Mouse (Mus musculus): ENCODE measurements around the gene Sdhc. TPM values are rescaled to one million over a fixed set of nuclear protein-coding genes. Genes with fewer than 3 reads are reported as not detected.

Gene Sdhc
- polyA plus RNA-seq, 1 experiment from 2014 or later, result 295 TPM

GRCm38 (mm10) chr1:171179487-171180171 is 29.2 kb upstream of the Sdhc start:
- ATAC-seq (ENCODE audit: low FRiP score, low TSS enrichment), result no peak
- no peak for DNase-seq
- Histone ChIP-seq H3K9ac (replicated peaks; ENCODE audit: low read length) (no peak overlapping the region), H3K36me3 (ENCODE audit: control insufficient read depth, insufficient read depth, low read length) (no peaks in the 10 kb centered on the region), H3K4me2 (ENCODE audit: low read length) (no peak overlapping the region), H3K27ac (replicated peaks; ENCODE audit: low read depth, low read length) (no peak overlapping the region), H3K27me3 (ENCODE audit: control insufficient read depth, insufficient read depth, low read length) (no peaks in the 10 kb centered on the region), H3K9me3 (ENCODE audit: control insufficient read depth, low read length) (no peaks in the 10 kb centered on the region), H3K4me3 (replicated peaks; ENCODE audit: low read depth, low read length) (no peak overlapping the region), H3K4me1 (ENCODE audit: control insufficient read depth, insufficient read depth, low read length) (no peaks in the 10 kb centered on the region)
- 86% methylated on average over 5 of the region's 5 CpGs for WGBS

DNA sequence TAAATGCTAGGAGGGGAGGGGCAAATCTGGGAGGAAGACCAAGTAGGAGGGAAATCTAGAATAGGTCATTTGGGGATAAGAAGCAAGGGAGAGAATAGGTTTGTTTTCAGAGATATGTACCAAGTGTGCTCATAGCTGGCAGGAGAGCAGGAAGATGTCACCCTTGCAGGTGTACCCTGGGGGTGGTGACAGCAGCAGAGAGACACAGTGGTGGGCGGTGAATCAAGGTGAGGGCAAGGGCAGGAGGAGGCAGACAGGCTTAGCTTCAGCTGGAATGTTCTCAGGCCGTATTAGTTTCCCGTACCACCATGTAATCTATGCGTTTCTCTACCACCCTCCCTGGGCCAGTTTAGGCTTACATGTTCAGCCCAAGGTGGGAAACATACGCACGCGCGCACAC is 22.4 kb upstream of the Sdhc start:
- no peaks in the 10 kb centered on the region for H3K36me3 ChIP-seq (ENCODE audit: control insufficient read depth, insufficient read depth, low read length)
- DNase-seq (no peak), ATAC-seq (ENCODE audit: low FRiP score, low TSS enrichment) (no peak)
- H3K27me3 ChIP-seq (ENCODE audit: control insufficient read depth, insufficient read depth, low read length), result no peaks in the 10 kb centered on the region
- 96% methylated on average over 8 of the region's 8 CpGs for WGBS
- no peaks in the 10 kb centered on the region for H3K4me1 ChIP-seq (ENCODE audit: control insufficient read depth, insufficient read depth, low read length)
- H3K9ac ChIP-seq (replicated peaks; ENCODE audit: low read length), result no peak overlapping the region
- H3K4me3 ChIP-seq (replicated peaks; ENCODE audit: low read depth, low read length), result no peak overlapping the region
- H3K9me3 ChIP-seq (ENCODE audit: control insufficient read depth, low read length), result no peaks in the 10 kb centered on the region
- H3K27ac ChIP-seq (replicated peaks; ENCODE audit: low read depth, low read length), result no peak overlapping the region
- H3K4me2 ChIP-seq (ENCODE audit: low read length), result no peak overlapping the region

- no peak overlapping the region for H3K4me3 ChIP-seq (replicated peaks; ENCODE audit: low read depth, low read length)
- no peak overlapping the region for H3K27ac ChIP-seq (replicated peaks; ENCODE audit: low read depth, low read length)
- 75% methylated on average over 3 of the region's 3 CpGs for WGBS
Observed at GRCm38 (mm10) chr1:171171138-171171537, 20.7 kb upstream of the Sdhc start.

GRCm38 (mm10) chr1:171169913-171170312 is 19.5 kb upstream of the Sdhc start:
- DNase-seq (no peak), ATAC-seq (ENCODE audit: low FRiP score, low TSS enrichment) (no peak)
- WGBS, result 70% methylated on average over 3 of the region's 3 CpGs
- no peak overlapping the region for H3K4me3 ChIP-seq (replicated peaks; ENCODE audit: low read depth, low read length)
- no peak overlapping the region for H3K9ac ChIP-seq (replicated peaks; ENCODE audit: low read length)
- no peaks in the 10 kb centered on the region for H3K36me3 ChIP-seq (ENCODE audit: control insufficient read depth, insufficient read depth, low read length)
- no peaks in the 10 kb centered on the region for H3K4me1 ChIP-seq (ENCODE audit: control insufficient read depth, insufficient read depth, low read length)
- no peaks in the 10 kb centered on the region for H3K9me3 ChIP-seq (ENCODE audit: control insufficient read depth, low read length)
- H3K27ac ChIP-seq (replicated peaks; ENCODE audit: low read depth, low read length), result no peak overlapping the region
- no peaks in the 10 kb centered on the region for H3K27me3 ChIP-seq (ENCODE audit: control insufficient read depth, insufficient read depth, low read length)
- H3K4me2 ChIP-seq (ENCODE audit: low read length), result no peak overlapping the region

More at GRCm38 (mm10) chr1:171171138-171171537, 20.7 kb upstream of the Sdhc start:
- Histone ChIP-seq H3K4me2 (ENCODE audit: low read length) (no peak overlapping the region), H3K36me3 (ENCODE audit: control insufficient read depth, insufficient read depth, low read length) (no peaks in the 10 kb centered on the region), H3K9ac (replicated peaks; ENCODE audit: low read length) (no peak overlapping the region), H3K4me1 (ENCODE audit: control insufficient read depth, insufficient read depth, low read length) (no peaks in the 10 kb centered on the region), H3K27me3 (ENCODE audit: control insufficient read depth, insufficient read depth, low read length) (no peaks in the 10 kb centered on the region), H3K9me3 (ENCODE audit: control insufficient read depth, low read length) (no peaks in the 10 kb centered on the region)
- ATAC-seq (ENCODE audit: low FRiP score, low TSS enrichment), result no peak
- no peak for DNase-seq

GRCm38 (mm10) chr1:171168906-171169305 is 18.5 kb upstream of the Sdhc start:
- DNase-seq (no peak), ATAC-seq (ENCODE audit: low FRiP score, low TSS enrichment) (no peak)
- no peak overlapping the region for H3K4me3 ChIP-seq (replicated peaks; ENCODE audit: low read depth, low read length)
- no peaks in the 10 kb centered on the region for H3K9me3 ChIP-seq (ENCODE audit: control insufficient read depth, low read length)
- no peak overlapping the region for H3K27ac ChIP-seq (replicated peaks; ENCODE audit: low read depth, low read length)
- no peak overlapping the region for H3K4me2 ChIP-seq (ENCODE audit: low read length)
- H3K36me3 ChIP-seq (ENCODE audit: control insufficient read depth, insufficient read depth, low read length), result no peaks in the 10 kb centered on the region
- H3K4me1 ChIP-seq (ENCODE audit: control insufficient read depth, insufficient read depth, low read length), result no peaks in the 10 kb centered on the region
- WGBS, result 90% methylated on average over 12 of the region's 12 CpGs
- no peak overlapping the region for H3K9ac ChIP-seq (replicated peaks; ENCODE audit: low read length)
- no peaks in the 10 kb centered on the region for H3K27me3 ChIP-seq (ENCODE audit: control insufficient read depth, insufficient read depth, low read length)

DNA sequence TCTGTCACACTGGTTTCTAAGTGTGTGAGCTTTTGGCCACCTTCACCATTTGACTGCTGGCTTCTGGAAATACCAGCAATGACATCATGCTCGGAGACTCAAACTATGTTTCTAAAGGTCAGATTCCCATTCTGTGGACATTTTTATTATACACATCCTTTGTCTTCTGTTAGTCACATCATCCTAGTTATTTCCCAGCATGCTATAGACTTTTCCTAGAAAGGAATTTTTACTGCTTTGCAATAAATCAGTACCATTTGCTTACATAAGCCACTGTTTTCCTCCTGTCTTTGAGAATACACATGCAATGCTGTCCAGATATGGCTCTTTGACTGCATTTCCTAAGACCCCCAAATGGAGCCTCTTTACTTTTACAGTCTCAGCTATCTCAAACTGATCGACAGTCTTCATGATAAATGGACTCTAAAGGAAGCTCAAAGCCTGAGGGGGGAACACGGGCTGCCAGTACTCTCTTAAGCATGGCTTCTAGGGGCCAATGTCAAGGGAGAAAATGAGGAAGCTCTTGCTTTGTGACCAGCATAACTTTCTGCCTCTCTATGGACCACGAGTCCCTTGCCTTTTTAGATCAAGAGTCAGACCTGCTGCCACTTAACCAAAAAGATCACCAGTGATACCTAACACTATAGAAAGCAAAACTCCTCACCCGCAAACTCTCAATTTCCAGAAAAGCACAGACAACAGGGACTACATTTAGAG is 15.4 kb upstream of the Sdhc start:
- Histone ChIP-seq H3K9me3 (ENCODE audit: control insufficient read depth, low read length) (no peaks in the 10 kb centered on the region), H3K4me1 (ENCODE audit: control insufficient read depth, insufficient read depth, low read length) (no peaks in the 10 kb centered on the region), H3K4me2 (ENCODE audit: low read length) (no peak overlapping the region), H3K9ac (replicated peaks; ENCODE audit: low read length) (no peak overlapping the region), H3K27ac (replicated peaks; ENCODE audit: low read depth, low read length) (no peak overlapping the region), H3K36me3 (ENCODE audit: control insufficient read depth, insufficient read depth, low read length) (no peaks in the 10 kb centered on the region), H3K27me3 (ENCODE audit: control insufficient read depth, insufficient read depth, low read length) (no peaks in the 10 kb centered on the region), H3K4me3 (replicated peaks; ENCODE audit: low read depth, low read length) (no peak overlapping the region)
- DNase-seq, result no peak
- WGBS, result 88% methylated on average over 5 of the region's 5 CpGs
- ATAC-seq (ENCODE audit: low FRiP score, low TSS enrichment), result no peak

- WGBS, result 33% methylated on average over 3 of the region's 3 CpGs
- ATAC-seq (ENCODE audit: low FRiP score, low TSS enrichment) (no peak), DNase-seq (peak; percentile 51)
- Histone ChIP-seq H3K4me3 (replicated peaks; ENCODE audit: low read depth, low read length) (no peak overlapping the region), H3K9me3 (ENCODE audit: control insufficient read depth, low read length) (no peaks in the 10 kb centered on the region), H3K27ac (replicated peaks; ENCODE audit: low read depth, low read length) (no peak overlapping the region), H3K36me3 (ENCODE audit: control insufficient read depth, insufficient read depth, low read length) (no peaks in the 10 kb centered on the region), H3K4me1 (ENCODE audit: control insufficient read depth, insufficient read depth, low read length) (0 out of 2 replicates have a peak, but pooled peaks cover 3% of the 10 kb centered on the region), H3K27me3 (ENCODE audit: control insufficient read depth, insufficient read depth, low read length) (peaks cover 8% of the 10 kb centered on the region), H3K9ac (replicated peaks; ENCODE audit: low read length) (no peak overlapping the region), H3K4me2 (ENCODE audit: low read length) (no peak overlapping the region)
Observed at GRCm38 (mm10) chr1:171164258-171164657, 13.9 kb upstream of the Sdhc start.

GRCm38 (mm10) chr1:171162526-171162925 is 12.1 kb upstream of the Sdhc start:
- no peak overlapping the region for H3K4me3 ChIP-seq (replicated peaks; ENCODE audit: low read depth, low read length)
- H3K27ac ChIP-seq (replicated peaks; ENCODE audit: low read depth, low read length), result no peak overlapping the region
- no peaks in the 10 kb centered on the region for H3K36me3 ChIP-seq (ENCODE audit: control insufficient read depth, insufficient read depth, low read length)
- H3K9ac ChIP-seq (replicated peaks; ENCODE audit: low read length), result no peak overlapping the region
- no peaks in the 10 kb centered on the region for H3K9me3 ChIP-seq (ENCODE audit: control insufficient read depth, low read length)
- DNase-seq, result no peak
- ATAC-seq (ENCODE audit: low FRiP score, low TSS enrichment), result no peak
- H3K27me3 ChIP-seq (ENCODE audit: control insufficient read depth, insufficient read depth, low read length), result peaks cover 13% of the 10 kb centered on the region
- 0 out of 2 replicates have a peak, but pooled peaks cover 3% of the 10 kb centered on the region for H3K4me1 ChIP-seq (ENCODE audit: control insufficient read depth, insufficient read depth, low read length)
- no peak overlapping the region for H3K4me2 ChIP-seq (ENCODE audit: low read length)
- WGBS, result 89% methylated on average over 3 of the region's 3 CpGs

Measured in midbrain, embryonic 14.5 days (tissue).